Mouse (Mus musculus): Measurements from ENCODE around the gene Grid1.

DNA sequence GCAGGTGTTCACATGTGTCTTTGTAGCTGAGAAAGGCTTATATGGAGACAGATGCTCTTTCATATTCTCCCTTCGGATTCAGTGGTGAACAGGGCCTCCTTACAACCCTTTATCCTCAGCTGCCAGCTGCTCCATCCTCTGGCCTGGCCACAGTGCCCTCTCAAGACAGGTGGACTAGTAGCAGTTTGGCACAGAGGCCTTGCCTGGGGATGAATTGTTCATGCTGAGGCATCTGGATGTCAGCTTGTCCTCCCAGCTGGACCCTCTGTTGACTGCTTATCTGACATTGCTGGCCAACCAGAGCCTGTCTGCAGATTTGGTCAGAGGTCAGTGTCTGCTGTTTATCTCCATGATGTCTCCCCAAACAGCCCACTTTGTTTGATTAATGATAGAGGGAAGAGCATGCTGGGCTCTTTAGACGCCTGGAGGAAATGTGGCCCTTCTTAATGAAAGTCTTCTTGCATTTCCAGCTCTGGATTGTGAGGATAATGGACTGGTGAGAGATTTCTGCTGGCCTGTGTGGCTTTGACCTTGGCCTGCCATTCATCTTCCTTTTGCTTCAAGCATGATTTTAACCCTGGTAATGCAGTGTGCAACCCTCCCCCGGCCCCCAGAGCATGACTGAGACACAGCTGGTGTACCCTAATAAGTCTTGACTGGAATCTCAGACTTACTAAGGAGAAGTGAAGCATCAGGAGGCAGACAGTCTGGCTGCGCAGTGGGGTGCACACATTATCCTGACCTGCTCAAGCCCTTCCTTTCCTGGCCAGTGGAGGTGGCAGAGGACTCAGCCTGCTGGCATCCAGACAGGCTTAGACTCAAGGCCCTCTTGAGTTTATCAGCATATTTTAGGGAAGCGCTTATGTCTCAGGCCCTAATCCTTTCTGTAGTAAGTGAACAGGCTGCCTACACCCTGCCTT is 493.7 kb downstream of the Grid1 start:
- TF ChIP-seq CTCF (IDR thresholded peaks at IDR 0.05) (no peak), EP300 (IDR thresholded peaks at IDR 0.05) (no peak)

Measured in lung, postnatal 0 days (tissue).